18 mouse cellular contexts compared by ENCODE assay signal in the genomic region with DNA sequence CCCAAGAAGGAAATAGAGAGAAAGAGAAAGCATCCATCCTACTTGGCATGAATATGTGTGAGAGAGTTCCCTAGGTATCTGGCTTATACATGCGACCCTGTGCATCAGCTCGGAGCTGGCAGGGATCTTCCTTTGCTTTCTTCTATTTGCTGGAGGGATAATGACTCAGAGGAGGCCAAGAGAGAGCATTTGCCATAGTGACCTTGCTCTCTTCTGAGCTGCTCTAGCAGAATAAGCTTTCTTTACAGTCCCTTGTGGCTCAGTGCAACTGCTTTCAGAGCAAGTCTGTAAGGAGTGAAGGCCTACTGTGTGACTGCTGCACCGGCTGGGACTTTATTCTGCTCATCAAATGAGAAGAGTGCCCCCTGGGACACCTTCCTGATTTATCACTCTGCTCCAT.
DNase-seq lines count a peak whose midpoint lies in the region; ATAC-seq lines count a peak whose summit lies in the region.
"Had no signal": no experiment of that assay in that cellular context is flagged by ENCODE, and none has a peak within 500 bp of the region (broad histone marks: within the 10 kb centered on the region; RNA-seq: fewer than 3 reads in every experiment).

No protein-coding gene starts in this region.

- H3K36me3 ChIP-seq in hindbrain, embryonic 16.5 days (ENCODE audit: control insufficient read depth, insufficient read depth, low read length): peaks cover 10% of the 10 kb centered on the region
- H3K36me3 ChIP-seq in hindbrain, embryonic 11.5 days (ENCODE audit: control insufficient read depth, insufficient read depth, low read length): no peaks in the 10 kb centered on the region
- no peaks in the 10 kb centered on the region for H3K36me3 ChIP-seq in kidney, embryonic 14.5 days (ENCODE audit: control insufficient read depth, insufficient read depth, low read length)
- H3K36me3 ChIP-seq: embryonic facial prominence, embryonic 15.5 days; forebrain, embryonic 12.5 days; heart, embryonic 15.5 days; limb, embryonic 13.5 days; liver, embryonic 15.5 days had no signal

- H3K27me3 ChIP-seq in hindbrain, embryonic 16.5 days (replicated peaks; ENCODE audit: control insufficient read depth, insufficient read depth, low read length): no peaks in the 10 kb centered on the region
- H3K27me3 ChIP-seq in hindbrain, embryonic 11.5 days (ENCODE audit: control insufficient read depth, insufficient read depth, low read length): no peaks in the 10 kb centered on the region
- no peaks in the 10 kb centered on the region for H3K27me3 ChIP-seq in kidney, embryonic 14.5 days (ENCODE audit: control insufficient read depth, insufficient read depth, low read length)
- H3K27me3 ChIP-seq: embryonic facial prominence, embryonic 15.5 days; forebrain, embryonic 12.5 days; heart, embryonic 15.5 days; limb, embryonic 13.5 days; liver, embryonic 15.5 days; neural tube, embryonic 13.5 days had no signal

- WGBS in hindbrain, embryonic 16.5 days: 37% methylated on average over 3 of the region's 3 CpGs
- 47% methylated on average over 3 of the region's 3 CpGs for WGBS in hindbrain, embryonic 11.5 days
- WGBS in kidney, embryonic 14.5 days: 58% methylated on average over 3 of the region's 3 CpGs

- peak; percentile 42; the same call in 1 of the 2 replicates for ATAC-seq in hindbrain, embryonic 16.5 days
- ATAC-seq in hindbrain, embryonic 11.5 days (ENCODE audit: low FRiP score): no peak
- no peak for ATAC-seq in kidney, embryonic 14.5 days (ENCODE audit: low FRiP score, low TSS enrichment)
- ATAC-seq: intestine, embryonic 16.5 days had no signal

- H3K4me1 ChIP-seq in hindbrain, embryonic 16.5 days (ENCODE audit: control insufficient read depth, insufficient read depth, low read depth, low read length): no peaks in the 10 kb centered on the region
- no peaks in the 10 kb centered on the region for H3K4me1 ChIP-seq in hindbrain, embryonic 11.5 days (replicated peaks; ENCODE audit: control insufficient read depth, insufficient read depth, low read length)
- no peaks in the 10 kb centered on the region for H3K4me1 ChIP-seq in kidney, embryonic 14.5 days (ENCODE audit: control insufficient read depth, insufficient read depth, low read length)
- H3K4me1 ChIP-seq: embryonic facial prominence, embryonic 15.5 days; forebrain, embryonic 12.5 days; heart, embryonic 15.5 days; limb, embryonic 13.5 days; liver, embryonic 15.5 days; neural tube, embryonic 13.5 days had no signal

- H3K9ac ChIP-seq in hindbrain, embryonic 16.5 days (ENCODE audit: low read depth, low read length): no peak overlapping the region
- no peak overlapping the region for H3K9ac ChIP-seq in hindbrain, embryonic 11.5 days (ENCODE audit: low read depth, low read length)
- no peak overlapping the region for H3K9ac ChIP-seq in kidney, embryonic 14.5 days (ENCODE audit: low read depth, low read length)
- H3K9ac ChIP-seq: embryonic facial prominence, embryonic 15.5 days; forebrain, embryonic 12.5 days; heart, embryonic 15.5 days; limb, embryonic 13.5 days; liver, embryonic 15.5 days; neural tube, embryonic 13.5 days had no signal

- H3K4me2 ChIP-seq in hindbrain, embryonic 16.5 days (ENCODE audit: low read length): no peak overlapping the region
- H3K4me2 ChIP-seq in hindbrain, embryonic 11.5 days (replicated peaks; ENCODE audit: low read depth, low read length): no peak overlapping the region
- H3K4me2 ChIP-seq in kidney, embryonic 14.5 days (replicated peaks; ENCODE audit: low read depth, low read length): no peak overlapping the region
- H3K4me2 ChIP-seq: embryonic facial prominence, embryonic 15.5 days; forebrain, embryonic 12.5 days; heart, embryonic 15.5 days; limb, embryonic 13.5 days; liver, embryonic 15.5 days; neural tube, embryonic 13.5 days had no signal

- H3K27ac ChIP-seq in hindbrain, embryonic 16.5 days (ENCODE audit: low read depth, low read length): no peak overlapping the region
- H3K27ac ChIP-seq in hindbrain, embryonic 11.5 days (ENCODE audit: low read depth, low read length): no peak overlapping the region
- no peak overlapping the region for H3K27ac ChIP-seq in kidney, embryonic 14.5 days (ENCODE audit: low read depth, low read length)
- H3K27ac ChIP-seq: embryonic facial prominence, embryonic 15.5 days; forebrain, embryonic 12.5 days; heart, embryonic 15.5 days; kidney, postnatal 0 days; limb, embryonic 13.5 days; liver, embryonic 15.5 days; neural tube, embryonic 13.5 days had no signal

- no peak overlapping the region for H3K4me3 ChIP-seq in hindbrain, embryonic 16.5 days (ENCODE audit: low read length)
- no peak overlapping the region for H3K4me3 ChIP-seq in hindbrain, embryonic 11.5 days (ENCODE audit: low read depth, low read length)
- H3K4me3 ChIP-seq in kidney, embryonic 14.5 days (ENCODE audit: low read length): no peak overlapping the region
- H3K4me3 ChIP-seq: embryonic facial prominence, embryonic 15.5 days; forebrain, embryonic 12.5 days; heart, embryonic 15.5 days; limb, embryonic 13.5 days; liver, embryonic 15.5 days; neural tube, embryonic 13.5 days had no signal

- peak; percentile 13 for DNase-seq in adrenal gland, postnatal 10 days
- DNase-seq in adrenal gland, adult 18-20 months (ENCODE audit: low spot score in 2 of 2): no peak
- DNase-seq in hindbrain, embryonic 11.5 days (ENCODE audit: low spot score): no peak
- peak; percentile 9 for DNase-seq in adrenal gland, postnatal 25 days
- peak; percentile 35 for DNase-seq in cerebellum, adult 8-10 months
- no peak for DNase-seq in heart, adult 8-10 months (ENCODE audit: low spot score)
- DNase-seq: lung, postnatal 10 days; spleen, adult 18-20 months had no signal

- H3K9me3 ChIP-seq in hindbrain, embryonic 16.5 days (ENCODE audit: control insufficient read depth, low read length): peaks cover 6% of the 10 kb centered on the region; the same call in 1 of the 2 replicates
- no peaks in the 10 kb centered on the region for H3K9me3 ChIP-seq in hindbrain, embryonic 11.5 days (ENCODE audit: control insufficient read depth, low read length)
- H3K9me3 ChIP-seq in kidney, embryonic 14.5 days (ENCODE audit: control insufficient read depth, low read length): 0 out of 2 replicates have a peak, but pooled peaks cover 4% of the 10 kb centered on the region
- H3K9me3 ChIP-seq: heart, embryonic 15.5 days; liver, embryonic 15.5 days had no signal

Comparison
In these comparisons a context has a peak if more than half of its experiments do, and no peak if none do; other contexts are left out.
1. DNase-seq: peak in adrenal gland, postnatal 10 days (single experiment), adrenal gland, postnatal 25 days (single experiment) and cerebellum, adult 8-10 months (single experiment); none in adrenal gland, adult 18-20 months (0 of 2), hindbrain, embryonic 11.5 days (single experiment) and heart, adult 8-10 months (single experiment).